Comparison of ENCODE assay signal across 9 mouse cellular contexts in genomic region chr2:136997104-136997503, GRCm38 (mm10).
DNase-seq lines count a peak whose midpoint lies in the region; ATAC-seq and TF ChIP-seq lines count a peak whose summit lies in the region.
"Had no signal": no experiment of that assay in that cellular context is flagged by ENCODE, and none has a peak within 500 bp of the region (broad histone marks: within the 10 kb centered on the region; RNA-seq: fewer than 3 reads in every experiment).

No protein-coding gene starts in this region.

- no peaks in the 10 kb centered on the region for H3K4me1 ChIP-seq in hindbrain, embryonic 13.5 days (replicated peaks)
- H3K4me1 ChIP-seq in hindbrain, embryonic 10.5 days (replicated peaks): peaks cover 13% of the 10 kb centered on the region; the same call in 1 of the 2 replicates
- no peaks in the 10 kb centered on the region for H3K4me1 ChIP-seq in thymus, adult 2 months (replicated peaks; ENCODE audit: control insufficient read depth, insufficient read depth, low read length)
- H3K4me1 ChIP-seq in cerebellum, adult 2 months (ENCODE audit: control insufficient read depth, insufficient read depth, low read length): 0 out of 2 replicates have a peak, but pooled peaks cover 2% of the 10 kb centered on the region
- H3K4me1 ChIP-seq: neural tube, embryonic 13.5 days had no signal

- H3K4me2 ChIP-seq in hindbrain, embryonic 13.5 days: no peak overlapping the region
- H3K4me2 ChIP-seq: neural tube, embryonic 13.5 days had no signal

- H3K79me2 ChIP-seq in C2C12 (ENCODE audit: control insufficient read depth, insufficient read depth): no peaks in the 10 kb centered on the region

- no peak for DNase-seq in hindbrain, embryonic 10.5 days (ENCODE audit: low spot score)
- DNase-seq in Muller cell, postnatal 12 days (ENCODE audit: inconsistent ontology term): peak; percentile 32
- DNase-seq in kidney, postnatal 14 days: peak; percentile 41
- no peak for DNase-seq in thymus, adult 2 months
- DNase-seq in spleen, adult 12 weeks (ENCODE audit: low spot score): no peak
- no peak for DNase-seq in cerebellum, adult 2 months

- no peak overlapping the region for H3K9ac ChIP-seq in hindbrain, embryonic 13.5 days
- H3K9ac ChIP-seq: neural tube, embryonic 13.5 days had no signal

- peak; percentile 46; the same call in 1 of the 2 replicates for ATAC-seq in hindbrain, embryonic 13.5 days (ENCODE audit: low FRiP score)

- TF ChIP-seq POLR2A in thymus, adult 2 months (IDR thresholded peaks at IDR 0.05; ENCODE audit: control insufficient read depth, extremely low read depth, insufficient read depth, low read length, poor library complexity): no peak
- TF ChIP-seq POLR2A in cerebellum, adult 2 months (IDR thresholded peaks at IDR 0.05; ENCODE audit: borderline replicate concordance, insufficient read depth, low read length): no peak

- no peak overlapping the region for H3K27ac ChIP-seq in hindbrain, embryonic 13.5 days
- no peak overlapping the region for H3K27ac ChIP-seq in hindbrain, embryonic 10.5 days
- H3K27ac ChIP-seq in thymus, adult 2 months (ENCODE audit: control insufficient read depth, insufficient read depth, low read length): no peak overlapping the region
- no peak overlapping the region for H3K27ac ChIP-seq in cerebellum, adult 2 months (ENCODE audit: insufficient read depth, low read length)
- H3K27ac ChIP-seq: neural tube, embryonic 13.5 days had no signal

- no peak overlapping the region for H3K4me3 ChIP-seq in hindbrain, embryonic 13.5 days
- no peak overlapping the region for H3K4me3 ChIP-seq in hindbrain, embryonic 10.5 days
- no peak overlapping the region for H3K4me3 ChIP-seq in C2C12 (ENCODE audit: insufficient read depth, poor library complexity, severe bottlenecking)
- H3K4me3 ChIP-seq in thymus, adult 2 months (ENCODE audit: control insufficient read depth, insufficient read depth, low read length): no peak overlapping the region
- H3K4me3 ChIP-seq in cerebellum, adult 2 months (replicated peaks; ENCODE audit: insufficient read depth, low read depth, low read length): no peak overlapping the region
- H3K4me3 ChIP-seq: neural tube, embryonic 13.5 days had no signal

- H3K9me3 ChIP-seq in hindbrain, embryonic 13.5 days: no peaks in the 10 kb centered on the region
- H3K9me3 ChIP-seq in hindbrain, embryonic 10.5 days: no peaks in the 10 kb centered on the region
- H3K9me3 ChIP-seq: neural tube, embryonic 13.5 days had no signal

- no peak overlapping the region for H3ac ChIP-seq in C2C12 (ENCODE audit: control insufficient read depth, insufficient read length, low read depth)

- peak; percentile 6 for TF ChIP-seq CTCF in C2C12 (IDR thresholded peaks at IDR 0.05; ENCODE audit: control insufficient read depth, insufficient read depth, insufficient read length)
- TF ChIP-seq CTCF in thymus, adult 2 months (IDR thresholded peaks at IDR 0.05; ENCODE audit: borderline replicate concordance, control insufficient read depth, extremely low read depth, insufficient read depth, low read length, poor library complexity): no peak
- no peak for TF ChIP-seq CTCF in cerebellum, adult 2 months (IDR thresholded peaks at IDR 0.05; ENCODE audit: borderline replicate concordance, insufficient read depth, low read depth, low read length)

- H3K27me3 ChIP-seq in hindbrain, embryonic 13.5 days: no peaks in the 10 kb centered on the region
- no peaks in the 10 kb centered on the region for H3K27me3 ChIP-seq in hindbrain, embryonic 10.5 days (ENCODE audit: insufficient read depth, poor library complexity, severe bottlenecking)
- H3K27me3 ChIP-seq in C2C12 (ENCODE audit: control insufficient read depth, insufficient read depth, insufficient read length): no peaks in the 10 kb centered on the region
- no peaks in the 10 kb centered on the region for H3K27me3 ChIP-seq in thymus, adult 2 months (ENCODE audit: control insufficient read depth, insufficient read depth, low read length)
- no peaks in the 10 kb centered on the region for H3K27me3 ChIP-seq in cerebellum, adult 2 months (ENCODE audit: control insufficient read depth, insufficient read depth, low read length)
- H3K27me3 ChIP-seq: neural tube, embryonic 13.5 days had no signal

- no peaks in the 10 kb centered on the region for H3K36me3 ChIP-seq in hindbrain, embryonic 13.5 days
- no peaks in the 10 kb centered on the region for H3K36me3 ChIP-seq in hindbrain, embryonic 10.5 days
- no peaks in the 10 kb centered on the region for H3K36me3 ChIP-seq in C2C12 (ENCODE audit: control insufficient read depth, insufficient read depth)
- H3K36me3 ChIP-seq in thymus, adult 2 months (ENCODE audit: control insufficient read depth, insufficient read depth, low read length): no peaks in the 10 kb centered on the region
- H3K36me3 ChIP-seq: neural tube, embryonic 13.5 days had no signal

- H3K79me3 ChIP-seq in C2C12 (ENCODE audit: low read depth): peaks cover 3% of the 10 kb centered on the region

TF ChIP-seq in C2C12, 6 proteins besides CTCF, POLR2A, EP300 and RAD21:
- TF ChIP-seq MAX (IDR thresholded peaks at IDR 0.05) (no peak), USF1 (IDR thresholded peaks at IDR 0.05; ENCODE audit: low read depth) (no peak), FOSL1 (IDR thresholded peaks at IDR 0.05; ENCODE audit: insufficient read depth, low read length, poor library complexity, severe bottlenecking) (no peak), MYOD1 (IDR thresholded peaks at IDR 0.05; ENCODE audit: control insufficient read depth, insufficient read length, low read depth) (no peak), CEBPB (IDR thresholded peaks at IDR 0.05; ENCODE audit: low read depth) (no peak), MYOG (IDR thresholded peaks at IDR 0.05; ENCODE audit: control insufficient read depth, extremely low read depth, insufficient read length) (no peak)

Comparison
In these comparisons a context has a peak if more than half of its experiments do, and no peak if none do; other contexts are left out.
1. DNase-seq: peak in Muller cell, postnatal 12 days (single experiment) and kidney, postnatal 14 days (single experiment); none in hindbrain, embryonic 10.5 days (single experiment), thymus, adult 2 months (single experiment), spleen, adult 12 weeks (single experiment) and cerebellum, adult 2 months (0 of 2).